Mouse (Mus musculus): Measurements from ENCODE around the gene Car3. TPM values are rescaled to one million over a fixed set of nuclear protein-coding genes. Genes with fewer than 3 reads are reported as not detected.

The Car3 gene
- polyA plus RNA-seq, 1 experiment from 2014 or later, result 1.3 TPM

DNA sequence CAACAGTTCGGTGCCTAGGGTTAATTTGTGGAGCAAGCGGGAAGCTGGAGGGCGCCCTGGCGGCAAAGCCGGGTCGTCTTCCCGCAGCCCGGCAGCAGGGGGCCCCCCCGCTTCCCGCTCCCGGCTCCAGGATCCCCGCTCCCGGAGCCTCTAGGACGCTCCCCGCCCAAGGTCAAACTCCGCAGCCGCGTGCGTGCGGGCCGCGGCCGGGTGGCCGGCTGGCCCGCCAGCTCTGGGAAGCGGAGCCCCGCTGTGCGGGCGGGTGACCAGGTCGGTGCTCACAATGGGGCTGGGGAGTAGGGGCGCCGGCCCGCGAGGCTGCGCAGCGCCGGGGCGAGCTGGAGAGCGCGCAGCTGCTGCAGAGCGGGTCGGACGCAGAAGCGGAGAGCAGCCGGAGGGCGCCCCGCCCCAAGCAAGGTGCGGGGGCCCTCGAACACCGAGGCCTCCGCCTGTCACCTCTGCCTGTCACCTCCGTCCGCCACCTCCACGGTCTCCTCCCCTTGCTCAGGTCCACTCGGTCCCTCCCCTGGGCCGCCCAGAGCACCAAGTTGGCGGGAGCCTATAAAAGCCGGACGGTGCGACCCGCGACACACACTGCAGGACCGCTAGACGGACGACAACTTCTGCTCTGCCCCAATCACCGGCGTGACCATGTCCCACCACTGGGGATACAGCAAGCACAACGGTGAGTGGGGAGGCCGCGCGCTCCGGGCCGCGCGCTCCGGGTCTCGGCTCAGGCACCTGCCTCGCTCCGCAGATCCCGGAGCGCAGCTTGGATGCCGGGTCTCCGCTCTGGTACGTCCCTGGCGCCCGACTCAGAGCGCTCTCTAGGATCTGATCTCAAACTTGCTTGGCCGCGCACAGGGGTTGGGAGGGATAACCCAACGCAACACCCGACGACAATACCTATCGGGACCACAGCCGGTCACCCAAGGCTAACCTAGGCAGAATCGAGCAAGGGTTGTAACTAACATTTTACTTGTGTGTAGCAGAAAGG is 23.1 kb downstream of the Car3 start, which contains the start of gene Car2:
Car2 (plus strand) TSS at position 172 of the 997 bp plus-strand sequence.
- no peaks in the 10 kb centered on the region; the same call in 1 of the 2 replicates for H3K4me1 ChIP-seq (replicated peaks; ENCODE audit: control insufficient read depth, insufficient read depth)
- peak within 1 kb of the TSS; percentile 95 for H3K4me2 ChIP-seq (replicated peaks; ENCODE audit: low read depth)
- DNase-seq (ENCODE audit: low spot score) (peak; percentile 89), ATAC-seq (ENCODE audit: low FRiP score, low TSS enrichment) (peak; percentile 95)
- H3K36me3 ChIP-seq (ENCODE audit: control insufficient read depth, insufficient read depth, low read length), result no peaks in the 10 kb centered on the region
- TF ChIP-seq EP300 (optimal IDR thresholded peaks at IDR 0.05) (no peak), CTCF (IDR thresholded peaks at IDR 0.05; ENCODE audit: low read depth) (peak; percentile 67)
- peak within 1 kb of the TSS; percentile 82 for H3K27ac ChIP-seq (replicated peaks)
- H3K4me3 ChIP-seq (ENCODE audit: low read depth, low read length), result peak within 1 kb of the TSS; percentile 84
- WGBS, result 1% methylated on average over 78 of the region's 95 CpGs
- no peaks in the 10 kb centered on the region for H3K9me3 ChIP-seq (ENCODE audit: control insufficient read depth, low read length)
- H3K27me3 ChIP-seq (ENCODE audit: control insufficient read depth, insufficient read depth, low read length), result no peaks in the 10 kb centered on the region
- peak within 1 kb of the TSS; percentile 74 for H3K9ac ChIP-seq (ENCODE audit: low read length)

GRCm38 (mm10) chr3:14887134-14887666 is 23.9 kb downstream of the Car3 start:
- 48% methylated on average over 11 of the region's 11 CpGs for WGBS
- peak overlapping the region; percentile 84 for H3K4me3 ChIP-seq (ENCODE audit: low read depth, low read length)
- no peak for ATAC-seq (ENCODE audit: low FRiP score, low TSS enrichment)
- DNase-seq (ENCODE audit: low spot score), result no peak
- no peaks in the 10 kb centered on the region for H3K36me3 ChIP-seq (ENCODE audit: control insufficient read depth, insufficient read depth, low read length)
- H3K4me2 ChIP-seq (replicated peaks; ENCODE audit: low read depth), result peak overlapping the region; percentile 95
- H3K27me3 ChIP-seq (ENCODE audit: control insufficient read depth, insufficient read depth, low read length), result no peaks in the 10 kb centered on the region
- no peak for TF ChIP-seq EP300 (optimal IDR thresholded peaks at IDR 0.05)
- no peak; the same call in 1 of the 2 replicates for TF ChIP-seq CTCF (IDR thresholded peaks at IDR 0.05; ENCODE audit: low read depth)
- no peaks in the 10 kb centered on the region for H3K9me3 ChIP-seq (ENCODE audit: control insufficient read depth, low read length)
- H3K27ac ChIP-seq (replicated peaks), result peak overlapping the region; percentile 82
- H3K9ac ChIP-seq (ENCODE audit: low read length), result peak overlapping the region; percentile 74
- H3K4me1 ChIP-seq (replicated peaks; ENCODE audit: control insufficient read depth, insufficient read depth), result no peaks in the 10 kb centered on the region; the same call in 1 of the 2 replicates

DNA sequence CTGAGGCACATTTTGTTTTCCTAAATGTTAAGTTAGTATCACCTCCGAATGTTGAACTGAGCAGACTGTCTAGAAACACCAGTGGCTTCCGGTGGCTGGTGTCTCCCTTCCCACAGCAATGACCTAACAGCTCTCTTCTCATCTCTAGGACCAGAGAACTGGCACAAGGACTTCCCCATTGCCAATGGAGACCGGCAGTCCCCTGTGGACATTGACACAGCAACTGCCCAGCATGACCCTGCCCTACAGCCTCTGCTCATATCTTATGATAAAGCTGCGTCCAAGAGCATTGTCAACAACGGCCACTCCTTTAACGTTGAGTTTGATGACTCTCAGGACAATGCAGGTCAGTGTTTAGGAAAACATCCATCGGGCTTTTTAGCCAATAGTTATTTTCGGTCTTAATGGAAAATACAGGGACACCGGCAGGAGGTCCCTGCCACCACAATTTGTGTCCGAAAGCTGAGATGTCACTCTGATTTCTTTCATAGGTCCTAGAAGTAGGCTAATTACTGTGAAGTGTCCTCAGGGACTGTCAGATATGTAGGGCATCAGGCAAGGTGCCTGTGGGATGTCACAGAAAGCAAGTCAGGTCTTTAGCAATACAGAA is 24.5 kb downstream of the Car3 start:
- WGBS, result 73% methylated on average over 10 of the region's 10 CpGs
- peak overlapping the region; percentile 95 for H3K4me2 ChIP-seq (replicated peaks; ENCODE audit: low read depth)
- no peak overlapping the region for H3K9ac ChIP-seq (ENCODE audit: low read length)
- H3K9me3 ChIP-seq (ENCODE audit: control insufficient read depth, low read length), result no peaks in the 10 kb centered on the region
- H3K4me3 ChIP-seq (ENCODE audit: low read depth, low read length), result peak overlapping the region; percentile 84
- H3K27me3 ChIP-seq (ENCODE audit: control insufficient read depth, insufficient read depth, low read length), result no peaks in the 10 kb centered on the region
- H3K4me1 ChIP-seq (replicated peaks; ENCODE audit: control insufficient read depth, insufficient read depth), result no peaks in the 10 kb centered on the region; the same call in 1 of the 2 replicates
- no peak for DNase-seq (ENCODE audit: low spot score)
- no peak for TF ChIP-seq CTCF (IDR thresholded peaks at IDR 0.05; ENCODE audit: low read depth)
- no peaks in the 10 kb centered on the region for H3K36me3 ChIP-seq (ENCODE audit: control insufficient read depth, insufficient read depth, low read length)
- H3K27ac ChIP-seq (replicated peaks), result no peak overlapping the region
- ATAC-seq (ENCODE audit: low FRiP score, low TSS enrichment), result no peak

GRCm38 (mm10) chr3:14888549-14888948 is 25.2 kb downstream of the Car3 start:
- H3K9me3 ChIP-seq (ENCODE audit: control insufficient read depth, low read length), result no peaks in the 10 kb centered on the region
- peak overlapping the region; percentile 4 for H3K4me3 ChIP-seq (ENCODE audit: low read depth, low read length)
- H3K27ac ChIP-seq (replicated peaks), result no peak overlapping the region
- WGBS, result 79% methylated on average over 2 of the region's 2 CpGs
- no peak for TF ChIP-seq EP300 (optimal IDR thresholded peaks at IDR 0.05)
- TF ChIP-seq CTCF (IDR thresholded peaks at IDR 0.05; ENCODE audit: low read depth), result no peak
- DNase-seq (ENCODE audit: low spot score) (no peak), ATAC-seq (ENCODE audit: low FRiP score, low TSS enrichment) (no peak)
- no peaks in the 10 kb centered on the region for H3K27me3 ChIP-seq (ENCODE audit: control insufficient read depth, insufficient read depth, low read length)
- H3K4me2 ChIP-seq (replicated peaks; ENCODE audit: low read depth), result peak overlapping the region; percentile 34; the same call in 1 of the 2 replicates
- no peaks in the 10 kb centered on the region; the same call in 1 of the 2 replicates for H3K4me1 ChIP-seq (replicated peaks; ENCODE audit: control insufficient read depth, insufficient read depth)
- H3K9ac ChIP-seq (ENCODE audit: low read length), result no peak overlapping the region
- H3K36me3 ChIP-seq (ENCODE audit: control insufficient read depth, insufficient read depth, low read length), result no peaks in the 10 kb centered on the region

GRCm38 (mm10) chr3:14889085-14889484 is 25.8 kb downstream of the Car3 start:
- no peaks in the 10 kb centered on the region for H3K36me3 ChIP-seq (ENCODE audit: control insufficient read depth, insufficient read depth, low read length)
- no peaks in the 10 kb centered on the region; the same call in 1 of the 2 replicates for H3K4me1 ChIP-seq (replicated peaks; ENCODE audit: control insufficient read depth, insufficient read depth)
- peak overlapping the region; percentile 32 for H3K4me2 ChIP-seq (replicated peaks; ENCODE audit: low read depth)
- H3K9me3 ChIP-seq (ENCODE audit: control insufficient read depth, low read length), result no peaks in the 10 kb centered on the region
- WGBS, result 77% methylated on average over 2 of the region's 2 CpGs
- DNase-seq (ENCODE audit: low spot score), result no peak
- H3K9ac ChIP-seq (ENCODE audit: low read length), result no peak overlapping the region
- no peaks in the 10 kb centered on the region for H3K27me3 ChIP-seq (ENCODE audit: control insufficient read depth, insufficient read depth, low read length)
- no peak for TF ChIP-seq EP300 (optimal IDR thresholded peaks at IDR 0.05)
- no peak for TF ChIP-seq CTCF (IDR thresholded peaks at IDR 0.05; ENCODE audit: low read depth)
- no peak overlapping the region for H3K27ac ChIP-seq (replicated peaks)
- no peak for ATAC-seq (ENCODE audit: low FRiP score, low TSS enrichment)
- peak overlapping the region; percentile 16; the same call in 1 of the 2 replicates for H3K4me3 ChIP-seq (ENCODE audit: low read depth, low read length)

Data from stomach, postnatal 0 days (tissue).